Mouse (Mus musculus) cortical plate, adult 2 months (tissue): ENCODE results near the gene Hcar2. TPM values are rescaled to one million over a fixed set of nuclear protein-coding genes. Genes with fewer than 3 reads are reported as not detected.

Source experiments
- H3K27ac ChIP-seq: fragments of 200-500 bp; 2 replicates; pipeline ENCODE4 v1.5.1; 2012; ENCODE audit warnings: low read length, control low read depth, inconsistent platforms; ENCODE audit not compliant: insufficient read depth
- H3K4me1 ChIP-seq: fragments of 200-500 bp; 2 replicates; pipeline ENCODE4 v1.6.1; 2011; ENCODE audit warnings: low read length; ENCODE audit not compliant: control insufficient read depth, insufficient read depth
- H3K4me3 ChIP-seq: fragments of 200-500 bp; 2 replicates; pipeline ENCODE4 v1.5.1; 2011; ENCODE audit warnings: mild to moderate bottlenecking, low read length, control low read depth; ENCODE audit not compliant: insufficient read depth
- CTCF ChIP-seq: fragments of 200-500 bp; IDR thresholded peaks from 2 replicates; pipeline ENCODE4 v1.5.1; 2011; ENCODE audit warnings: mild to moderate bottlenecking, control low read depth, low read length; ENCODE audit not compliant: insufficient read depth; ENCODE audit errors: extremely low read depth
- POLR2A ChIP-seq: fragments of 200-500 bp; IDR thresholded peaks from 2 replicates; pipeline ENCODE4 v1.6.1; 2011; ENCODE audit warnings: mild to moderate bottlenecking, low read length, control low read depth; ENCODE audit not compliant: insufficient read depth; ENCODE audit errors: extremely low read depth
- polyA plus RNA-seq: library from polyadenylated mRNA; depleted of rRNA; stranded (reverse); fragments of >200 nt; gene quantifications from 2 replicates; pipeline ENCODE4 v1.2.3, GENCODE M21; 2012

Hcar2 gene
- polyA plus RNA-seq, 1 experiment = 0.04 TPM

- no peak for TF ChIP-seq CTCF
- no peak for TF ChIP-seq POLR2A
- H3K4me3 ChIP-seq = no peak overlapping the region
- H3K4me1 ChIP-seq = no peaks in the 10 kb centered on the region
- H3K27ac ChIP-seq = no peak overlapping the region
These were observed 1.4 kb downstream of the Hcar2 start for GRCm38 (mm10) chr5:123863934-123864333.

- H3K27ac ChIP-seq = no peak overlapping the region
- H3K4me1 ChIP-seq = no peaks in the 10 kb centered on the region
- no peak overlapping the region for H3K4me3 ChIP-seq
- TF ChIP-seq POLR2A = no peak
- no peak for TF ChIP-seq CTCF
These were observed 2.6 kb downstream of the Hcar2 start for GRCm38 (mm10) chr5:123862374-123863350.

- Histone ChIP-seq H3K4me3 (no peak overlapping the region), H3K4me1 (no peaks in the 10 kb centered on the region), H3K27ac (no peak overlapping the region)
- TF ChIP-seq POLR2A = no peak
- no peak for TF ChIP-seq CTCF
These were observed 6.5 kb downstream of the Hcar2 start for GRCm38 (mm10) chr5:123858798-123859197.

- Histone ChIP-seq H3K27ac (no peak overlapping the region), H3K4me3 (no peak overlapping the region), H3K4me1 (no peaks in the 10 kb centered on the region)
- TF ChIP-seq POLR2A (no peak), CTCF (no peak)
These were observed 10.8 kb downstream of the Hcar2 start for GRCm38 (mm10) chr5:123854511-123854910.

- no peak for TF ChIP-seq CTCF
- no peak for TF ChIP-seq POLR2A
- Histone ChIP-seq H3K4me1 (no peaks in the 10 kb centered on the region), H3K4me3 (no peak overlapping the region), H3K27ac (no peak overlapping the region)
These were observed 11.3 kb downstream of the Hcar2 start for GRCm38 (mm10) chr5:123853877-123854504.

GRCm38 (mm10) chr5:123851398-123851797 lies 13.9 kb downstream of the Hcar2 start:
- no peaks in the 10 kb centered on the region for H3K4me1 ChIP-seq
- TF ChIP-seq POLR2A = no peak
- TF ChIP-seq CTCF = no peak
- no peak overlapping the region for H3K27ac ChIP-seq
- no peak overlapping the region for H3K4me3 ChIP-seq

GRCm38 (mm10) chr5:123844316-123844715 lies 21.0 kb downstream of the Hcar2 start:
- Histone ChIP-seq H3K4me3 (no peak overlapping the region), H3K27ac (no peak overlapping the region), H3K4me1 (no peaks in the 10 kb centered on the region)
- TF ChIP-seq POLR2A (no peak), CTCF (no peak)

- Histone ChIP-seq H3K27ac (no peak overlapping the region), H3K4me1 (no peaks in the 10 kb centered on the region), H3K4me3 (no peak overlapping the region)
- TF ChIP-seq CTCF (no peak), POLR2A (no peak)
These were observed 21.5 kb downstream of the Hcar2 start for GRCm38 (mm10) chr5:123843816-123844215.

GRCm38 (mm10) chr5:123842935-123843282 lies 22.4 kb downstream of the Hcar2 start:
- Histone ChIP-seq H3K4me3 (no peak overlapping the region), H3K27ac (no peak overlapping the region), H3K4me1 (no peaks in the 10 kb centered on the region)
- TF ChIP-seq CTCF = no peak
- TF ChIP-seq POLR2A = no peak
